Mouse (Mus musculus) cerebellum, adult 9-11 months (tissue): Measurements from ENCODE around the gene Il1rap.

Experiments
- DNase-seq: peaks from one replicate; pipeline ENCODE4 v3.0.0; 2022

Gene Il1rap

DNA sequence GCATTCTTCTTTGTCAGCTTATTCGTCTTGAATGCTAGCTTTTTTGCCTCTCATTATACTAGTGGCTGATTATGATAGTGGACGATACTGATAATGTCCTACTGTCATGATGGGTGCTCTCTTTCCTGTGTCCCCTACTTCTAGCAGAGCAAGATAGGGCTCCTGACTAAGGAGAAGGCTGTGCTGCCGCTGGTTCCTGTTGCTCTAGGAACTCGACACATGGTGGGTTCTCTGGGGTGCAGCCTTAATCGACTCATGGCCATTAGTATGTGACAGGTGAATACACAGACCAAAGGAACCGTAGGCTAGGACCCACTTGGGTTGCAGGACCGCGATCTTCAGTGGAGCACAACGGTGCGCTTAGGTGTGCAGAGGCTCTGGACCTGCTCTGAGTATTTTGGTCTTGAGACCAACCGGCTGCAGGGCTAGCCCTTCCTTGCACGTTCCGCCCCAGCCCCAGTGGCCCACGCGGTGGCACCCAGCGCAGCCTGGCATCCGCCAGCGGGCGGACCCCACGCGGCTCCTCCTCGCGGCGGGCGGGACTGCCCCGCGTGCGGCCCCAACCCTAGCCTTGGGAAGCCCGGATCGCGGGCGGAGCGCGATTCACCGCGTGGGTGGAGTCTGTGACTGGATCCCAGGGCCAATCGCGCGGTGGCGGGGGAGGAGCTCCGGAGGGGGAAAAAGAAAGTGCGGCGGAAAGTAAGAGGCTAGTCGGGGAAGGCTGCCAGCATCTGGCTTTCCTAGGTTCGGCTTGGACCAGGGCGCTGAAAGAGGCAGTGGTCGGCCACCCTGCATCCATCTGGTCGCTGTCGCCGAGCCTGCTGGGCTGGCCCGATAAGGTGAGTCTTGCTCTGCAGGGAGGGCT is at the start of gene Il1rap:
Gene Il1rap, plus strand, starts transcription at position 657 of the 865 bp plus-strand sequence.
- DNase-seq, result peak; percentile 86

DNA sequence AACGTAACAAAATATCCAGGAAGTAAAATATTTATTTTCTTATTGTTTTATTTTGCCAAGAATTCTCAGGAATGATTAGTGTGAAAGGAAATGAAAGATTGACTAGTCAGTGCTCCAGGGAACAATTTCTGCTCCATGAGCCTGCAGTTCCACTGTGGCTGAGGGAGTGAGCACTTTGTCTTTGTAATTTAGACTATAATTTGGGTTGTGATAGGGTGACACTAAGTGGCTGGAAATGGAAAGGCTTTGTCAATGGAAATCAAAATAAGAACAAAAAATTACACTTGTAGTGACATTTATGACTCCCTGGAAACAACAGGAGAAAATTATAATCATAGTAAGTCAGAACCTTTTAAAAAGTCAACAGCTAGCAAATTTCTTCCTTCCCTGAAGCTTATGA is 49.2 kb upstream of the Il1rap start:
- DNase-seq, result no peak

DNA sequence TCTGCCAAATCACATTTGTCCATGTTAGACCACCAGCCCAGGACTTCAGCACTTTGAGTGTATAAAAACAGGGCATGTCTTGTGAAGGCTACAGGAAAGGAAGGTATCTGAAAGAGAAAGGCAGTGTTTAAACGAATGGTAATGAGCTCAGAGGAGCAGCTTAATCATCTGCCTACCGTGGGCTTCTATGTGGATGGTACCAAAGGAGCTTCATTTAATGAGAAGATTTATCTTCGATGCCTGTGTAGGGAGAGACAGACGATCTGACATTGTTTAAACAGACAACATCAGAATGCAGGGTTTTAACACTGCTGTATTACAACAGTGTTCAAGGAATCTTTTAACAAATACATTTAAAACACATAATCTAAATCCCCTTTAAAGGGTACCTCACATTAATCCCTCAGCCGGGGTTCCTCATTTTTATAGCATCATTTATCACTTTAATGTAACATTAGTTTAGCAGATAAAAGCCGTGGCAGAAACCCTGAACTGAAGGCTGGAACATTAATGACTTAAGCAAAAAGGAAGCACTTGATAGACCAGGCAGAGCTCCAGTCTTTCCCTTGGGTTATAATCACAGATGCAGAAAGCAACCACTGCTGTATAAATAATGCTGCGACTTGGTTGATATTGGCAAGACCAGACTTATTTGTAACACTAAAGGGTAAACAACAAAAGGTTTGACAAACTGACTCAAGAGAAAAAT is 35.2 kb upstream of the Il1rap start:
- no peak for DNase-seq

DNA sequence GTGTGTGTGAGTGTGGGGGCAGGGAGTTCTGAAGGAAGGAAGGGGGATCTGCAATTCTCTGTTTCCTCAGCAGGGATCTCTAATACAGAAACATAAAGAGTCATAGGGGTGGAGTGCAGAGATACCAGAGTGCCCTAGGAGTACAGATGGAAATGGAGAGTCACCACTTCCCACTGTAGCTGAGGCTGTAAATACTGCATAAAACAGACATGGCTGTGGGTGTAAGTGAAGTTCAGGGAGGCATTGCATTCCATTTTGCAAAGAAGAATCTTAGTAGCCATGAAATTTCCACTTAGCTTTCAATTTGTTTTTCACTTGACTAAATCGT is 34.7 kb upstream of the Il1rap start:
- DNase-seq, result no peak

DNA sequence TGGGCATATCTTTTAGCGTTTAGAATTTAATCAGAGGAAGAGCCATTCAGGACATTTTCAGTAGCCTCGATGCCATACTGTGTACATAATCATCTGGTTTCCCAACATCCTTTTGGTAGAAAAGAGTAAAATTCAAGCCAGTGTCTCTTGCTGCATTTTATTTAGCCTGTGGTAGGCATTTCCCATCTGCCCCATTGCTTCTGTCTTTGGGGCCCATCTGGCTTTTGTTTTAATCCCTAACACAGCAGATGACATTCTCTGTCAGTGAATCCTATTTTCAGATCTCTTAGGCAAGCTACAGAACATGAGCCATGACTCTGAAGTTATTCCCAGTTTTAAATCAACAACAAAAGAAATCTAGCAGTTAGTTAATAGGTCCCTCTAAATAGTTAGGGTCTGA is 32.3 kb upstream of the Il1rap start:
- DNase-seq, result no peak

DNA sequence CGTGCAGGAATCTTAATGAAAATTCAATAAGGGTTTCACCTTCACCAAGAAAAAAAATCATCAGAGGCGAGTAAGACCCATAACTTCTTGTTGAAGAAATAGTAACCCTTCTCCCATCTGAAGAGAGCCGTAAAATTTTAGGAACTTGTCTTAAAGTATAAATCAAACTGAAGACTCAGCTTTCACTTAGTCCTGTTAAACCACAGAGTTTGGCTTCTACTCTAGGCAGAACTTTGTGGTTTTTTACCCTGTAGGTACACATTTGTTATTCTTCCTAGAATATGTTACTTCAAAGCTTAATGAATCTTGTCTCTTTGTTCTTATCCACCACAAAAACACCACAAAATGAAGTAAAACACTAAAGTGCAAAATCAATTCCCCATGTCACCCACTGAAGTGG is 29.3 kb upstream of the Il1rap start:
- no peak for DNase-seq

DNA sequence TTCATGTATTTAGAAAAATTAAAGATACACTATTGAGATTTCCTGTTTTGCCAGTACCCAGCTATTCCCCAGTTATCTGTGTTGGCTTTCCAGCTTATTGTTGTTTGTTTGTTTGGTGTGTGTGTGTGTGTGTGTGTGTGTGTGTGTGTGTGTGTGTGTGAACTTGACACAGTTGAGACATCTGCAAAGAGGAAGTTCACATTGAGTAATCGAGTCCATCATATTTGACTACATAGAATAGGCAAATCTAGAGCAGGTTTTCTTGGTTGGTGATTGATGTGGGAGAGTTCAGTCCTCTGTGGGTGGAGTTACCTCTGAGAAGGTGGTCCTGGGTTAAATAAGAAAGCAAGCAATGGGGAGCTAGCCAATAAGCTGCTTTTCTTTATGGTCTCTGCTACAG is 22.7 kb upstream of the Il1rap start:
- no peak for DNase-seq

DNA sequence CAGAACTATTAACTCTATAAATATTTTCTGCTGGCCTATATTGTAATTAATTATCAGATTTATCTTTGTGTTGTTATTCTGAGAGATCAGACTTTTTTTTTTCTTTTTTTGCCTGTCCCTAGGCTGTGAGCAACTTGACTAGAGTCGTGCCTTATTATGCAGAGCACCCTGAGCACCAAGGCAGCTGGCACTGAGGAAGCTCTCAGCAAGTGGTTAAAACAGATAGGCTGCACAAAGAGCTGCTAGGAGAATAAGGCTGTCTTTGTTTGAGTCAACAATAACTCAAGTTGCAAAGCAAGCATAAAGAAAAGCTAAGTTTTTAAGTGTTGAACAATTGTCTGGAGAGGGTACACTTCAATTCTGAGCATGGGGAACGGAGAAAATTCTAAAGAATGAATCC is 19.8 kb upstream of the Il1rap start:
- DNase-seq, result no peak

DNA sequence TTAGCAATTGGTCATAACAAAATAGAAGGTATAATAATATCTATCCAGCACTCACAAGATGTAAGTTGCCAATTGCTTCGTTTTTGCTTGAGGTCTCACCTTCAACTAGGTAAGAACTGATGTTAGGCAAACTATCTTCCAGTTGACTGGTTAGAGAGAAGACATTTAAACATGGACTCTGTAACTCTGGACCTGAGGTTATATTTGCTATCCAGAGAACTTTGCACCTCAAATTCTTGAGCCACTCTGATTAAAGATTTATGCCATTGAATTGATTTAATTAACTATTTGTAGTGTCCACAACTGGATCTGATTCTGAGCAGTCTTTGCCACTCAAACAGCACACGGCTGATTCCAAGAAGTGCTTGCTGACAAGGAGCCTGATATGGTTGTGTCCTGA is 18.7 kb upstream of the Il1rap start:
- DNase-seq, result no peak

DNA sequence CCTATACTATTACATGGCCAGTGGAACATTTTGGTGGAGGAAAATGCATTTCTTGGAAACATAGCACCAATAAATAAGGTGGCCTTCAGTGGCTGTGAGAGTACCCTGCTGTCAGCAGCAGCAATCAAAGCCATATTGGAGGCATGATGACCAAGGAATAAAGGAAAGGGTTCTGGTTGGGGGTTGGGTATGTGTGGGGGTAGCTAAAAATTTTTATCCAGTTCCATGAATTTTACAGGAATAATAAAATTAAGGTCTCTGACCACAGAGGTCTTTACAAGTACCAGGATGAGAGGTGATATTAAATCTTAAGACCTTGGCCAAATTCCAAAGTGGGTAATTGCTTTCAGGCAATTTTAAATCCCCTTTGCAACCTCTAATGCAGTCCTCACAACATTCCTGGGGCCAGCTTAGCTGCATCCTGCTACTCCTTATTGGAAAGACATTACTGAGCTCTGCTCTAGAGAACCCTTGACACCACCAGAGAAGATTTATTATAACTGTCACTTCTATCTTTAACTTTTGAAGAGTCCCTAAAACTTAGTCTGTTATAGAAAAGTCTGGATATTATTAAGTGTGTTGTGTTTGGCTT is 12.0 kb upstream of the Il1rap start:
- no peak for DNase-seq

DNA sequence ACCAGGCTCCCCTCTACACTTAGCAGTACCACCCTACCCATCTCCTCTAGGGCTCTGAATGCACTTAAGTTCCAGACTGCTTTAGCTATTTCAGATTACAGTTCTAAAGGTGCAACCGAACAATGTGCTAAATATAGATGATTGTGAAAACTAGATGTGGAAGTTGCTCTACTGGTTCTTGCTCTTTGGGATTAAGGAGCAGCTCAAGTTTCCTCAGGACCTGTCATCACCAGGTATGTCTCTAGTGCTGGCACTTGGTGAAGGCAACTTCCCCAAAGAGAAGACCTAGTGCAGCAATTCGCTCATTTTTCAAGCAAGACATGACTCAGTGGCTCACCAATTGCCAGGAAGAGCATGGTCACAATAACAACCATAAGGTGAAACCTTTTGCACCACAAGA is 9.7 kb upstream of the Il1rap start:
- DNase-seq, result no peak

DNA sequence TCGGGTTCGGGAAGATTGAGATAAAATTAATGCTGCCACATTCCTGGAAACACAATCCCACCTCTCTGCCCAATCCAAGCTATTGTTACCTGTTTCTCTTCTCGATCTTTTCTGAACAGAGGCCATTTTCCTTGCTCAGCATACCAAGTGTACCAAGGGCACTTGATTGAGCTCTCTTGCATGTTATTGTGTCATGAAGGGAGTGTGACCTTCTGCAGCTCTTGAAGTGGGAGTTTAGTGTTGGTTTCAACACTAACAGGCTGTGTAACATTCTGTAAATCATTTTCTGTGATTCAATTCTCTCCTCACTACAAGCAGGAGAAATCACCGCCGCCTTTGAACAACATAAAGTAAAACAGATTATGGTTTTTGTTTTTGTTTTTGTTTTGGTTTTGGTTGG is 7.3 kb upstream of the Il1rap start:
- no peak for DNase-seq

DNA sequence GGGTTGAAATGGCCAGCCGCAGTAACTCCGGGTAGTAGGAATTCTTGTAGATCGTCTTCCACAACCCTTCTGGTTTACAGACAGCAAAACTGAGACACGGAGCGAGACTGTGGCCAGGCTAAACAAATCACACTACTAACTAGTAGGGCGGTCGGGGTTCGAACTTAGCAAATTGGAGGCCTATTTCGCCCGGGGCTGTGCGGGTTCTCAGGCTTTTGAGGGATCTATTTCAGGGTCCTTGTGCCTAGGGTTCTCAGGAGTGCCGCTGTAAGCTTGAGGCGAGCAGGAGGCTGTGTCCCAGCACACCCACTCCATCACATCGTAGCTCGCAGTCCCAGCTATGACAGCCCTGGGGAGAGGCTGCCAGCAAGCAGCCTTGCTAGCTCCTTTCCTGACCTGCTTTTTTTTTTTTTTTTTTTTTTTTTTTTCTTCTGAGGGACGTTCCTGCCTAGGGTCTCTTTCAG is 441 bp downstream of the Il1rap start:
- no peak for DNase-seq

DNA sequence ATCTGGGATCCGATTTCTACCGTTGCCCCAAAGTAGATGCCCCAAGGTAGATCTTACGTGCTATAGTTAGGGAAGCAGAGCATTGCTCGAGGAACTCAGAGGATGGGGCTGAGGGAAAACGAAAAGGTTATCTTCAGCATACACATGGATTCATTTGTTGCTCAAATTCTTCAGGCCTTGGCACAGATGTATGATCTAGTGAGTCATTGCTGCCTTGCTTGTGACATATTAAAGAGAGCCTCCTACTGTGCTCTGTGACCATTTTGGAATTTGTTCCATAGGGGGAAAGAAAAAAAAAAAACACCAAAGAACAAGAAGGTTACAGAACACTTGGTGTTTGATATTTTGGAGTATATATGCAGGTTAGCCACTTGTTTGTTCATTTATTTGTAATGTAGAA is 4.3 kb downstream of the Il1rap start:
- DNase-seq, result no peak

DNA sequence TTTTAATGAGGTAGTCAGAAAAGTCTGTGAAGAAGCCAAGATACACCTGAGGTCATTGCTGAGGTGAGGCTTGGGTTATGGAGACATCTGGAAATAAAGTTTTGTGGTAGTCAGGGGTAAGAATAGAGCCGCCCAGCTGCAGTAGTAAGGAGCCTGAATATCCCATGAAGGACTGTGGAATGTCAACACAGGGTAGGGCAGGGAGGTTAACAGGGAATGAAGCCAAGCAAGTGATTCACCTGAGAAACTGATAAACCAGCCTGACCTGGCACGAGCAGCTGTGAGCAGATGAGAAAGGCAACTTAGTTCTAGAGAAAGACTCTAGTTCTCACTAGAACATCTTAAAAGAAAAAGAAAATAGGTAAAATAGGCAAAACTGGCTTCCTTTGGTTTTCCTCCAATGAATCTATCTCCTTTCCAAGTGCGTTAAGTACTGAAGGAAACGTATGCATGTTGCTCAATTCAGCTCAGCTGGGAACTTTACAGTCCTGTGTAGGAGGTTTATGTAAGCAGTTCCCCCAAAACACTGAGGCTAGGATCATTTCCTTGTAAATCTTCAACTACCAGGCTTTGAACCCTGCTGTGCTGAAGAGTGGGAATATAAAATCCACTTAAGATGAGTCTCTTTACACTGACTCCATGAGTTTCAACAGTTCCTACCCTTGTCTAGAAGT is 9.5 kb downstream of the Il1rap start:
- no peak for DNase-seq

DNA sequence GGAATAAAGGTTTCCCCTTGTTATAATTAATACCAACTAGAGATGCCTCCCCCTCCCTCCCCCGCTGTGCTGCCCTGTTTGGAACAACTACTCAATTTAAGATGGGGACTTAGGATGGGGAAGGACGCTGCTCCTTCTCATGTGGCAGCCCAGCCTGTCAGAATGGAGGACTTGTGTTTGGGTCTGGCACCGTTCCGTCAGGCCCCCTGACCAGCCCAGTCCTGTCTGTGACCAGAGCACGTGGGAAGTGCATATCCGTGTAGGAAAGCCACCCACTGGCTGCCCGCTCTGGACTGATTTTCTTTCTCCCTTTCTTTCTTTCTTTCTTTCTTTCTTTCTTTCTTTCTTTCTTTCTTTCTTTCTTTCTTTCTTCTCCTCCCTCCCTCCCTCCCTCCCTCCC is 14.9 kb downstream of the Il1rap start:
- DNase-seq, result no peak

DNA sequence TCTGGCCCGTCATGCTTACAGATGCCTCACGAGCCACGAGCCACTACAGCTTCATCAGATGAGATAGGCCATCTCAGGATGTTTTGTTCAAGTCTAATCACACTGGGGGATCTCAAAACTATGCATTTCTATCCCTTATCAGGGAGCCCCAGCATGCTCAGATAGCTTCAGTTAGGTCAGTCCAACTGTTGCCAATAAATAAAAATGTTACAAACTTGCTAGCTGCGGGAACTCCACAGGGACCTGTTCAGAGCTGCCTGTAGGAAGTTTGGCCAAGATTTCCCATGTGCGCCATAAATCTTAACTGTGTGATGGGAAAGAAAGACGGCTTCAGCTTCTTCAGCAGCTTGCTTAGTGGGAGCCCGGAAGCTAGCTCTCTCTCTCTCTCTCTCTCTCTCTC is 15.8 kb downstream of the Il1rap start:
- DNase-seq, result no peak

DNA sequence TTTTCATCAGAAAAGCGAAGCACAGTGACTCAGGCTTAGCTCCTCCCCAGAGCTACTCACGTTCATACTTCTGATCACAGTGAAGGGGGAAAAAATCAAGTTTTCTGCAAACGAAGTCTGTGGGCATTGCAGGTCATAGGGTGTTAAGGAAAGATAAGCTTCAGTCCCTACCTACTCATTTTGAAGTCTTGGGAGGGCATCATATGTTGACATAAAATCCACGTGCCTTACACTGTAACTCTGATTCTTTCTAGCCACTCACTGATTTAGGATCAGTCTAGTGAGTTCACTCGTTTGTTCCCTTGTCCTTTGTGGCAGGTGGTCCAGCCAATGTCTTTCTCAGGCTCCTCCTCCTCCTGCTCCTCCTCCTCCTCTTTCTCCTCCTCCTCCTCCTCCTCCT is 17.1 kb downstream of the Il1rap start:
- no peak for DNase-seq

DNA sequence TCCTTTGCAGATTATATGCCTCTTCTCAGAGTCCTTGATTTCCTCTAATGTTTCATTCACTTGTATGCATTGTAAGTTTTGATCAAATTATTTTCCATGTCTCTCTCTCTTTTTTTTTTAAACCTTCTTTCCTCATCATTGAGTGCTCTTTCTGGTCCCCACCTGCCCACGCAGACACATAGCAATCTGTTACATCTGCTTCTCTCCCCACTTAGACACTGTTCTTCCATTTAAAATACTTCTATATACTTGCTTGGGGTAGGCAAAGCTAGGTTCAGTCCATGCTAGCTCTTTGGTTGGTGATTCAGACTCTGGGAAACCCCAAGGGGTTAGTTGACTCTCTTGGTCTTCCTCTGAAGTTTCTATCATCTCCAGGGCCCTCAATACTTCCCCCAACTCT is 20.0 kb downstream of the Il1rap start:
- no peak for DNase-seq

DNA sequence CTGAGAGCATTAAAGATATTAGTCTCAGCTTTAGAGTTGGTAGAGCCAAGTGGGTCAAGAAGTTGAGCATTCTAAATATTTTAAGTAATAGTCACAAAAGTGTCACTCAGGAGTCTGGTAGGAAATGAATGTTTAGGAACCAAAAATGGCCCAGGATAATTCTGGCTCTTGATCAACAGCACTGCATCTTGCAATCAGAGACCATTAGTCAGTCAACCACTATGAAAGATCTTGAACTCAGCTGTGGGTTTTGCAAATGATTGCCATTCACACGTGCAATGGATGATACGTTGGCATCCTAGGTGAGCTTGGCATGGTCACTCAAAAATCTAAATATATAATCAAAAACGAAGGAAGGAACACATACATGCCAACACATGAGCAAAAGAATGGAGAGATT is 23.1 kb downstream of the Il1rap start:
- DNase-seq, result no peak

DNA sequence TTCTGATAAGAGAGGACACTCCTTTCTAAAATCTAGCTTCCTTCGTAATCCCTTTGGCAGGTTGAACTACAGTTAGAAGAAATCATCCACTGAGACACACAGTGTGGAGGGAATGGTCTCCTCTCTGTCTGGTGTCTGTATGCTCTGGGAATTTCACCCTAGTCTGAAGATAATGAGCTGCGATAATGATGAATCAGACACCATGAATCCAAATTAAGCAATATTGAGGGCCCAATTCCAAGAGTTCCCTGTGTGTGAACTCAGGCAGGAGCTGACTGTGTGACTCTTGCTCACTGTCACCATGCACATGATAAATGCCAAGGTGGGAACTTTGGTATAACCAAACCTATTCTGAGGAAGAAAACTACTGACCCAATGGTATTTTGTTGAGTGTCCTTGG is 26.5 kb downstream of the Il1rap start:
- no peak for DNase-seq

DNA sequence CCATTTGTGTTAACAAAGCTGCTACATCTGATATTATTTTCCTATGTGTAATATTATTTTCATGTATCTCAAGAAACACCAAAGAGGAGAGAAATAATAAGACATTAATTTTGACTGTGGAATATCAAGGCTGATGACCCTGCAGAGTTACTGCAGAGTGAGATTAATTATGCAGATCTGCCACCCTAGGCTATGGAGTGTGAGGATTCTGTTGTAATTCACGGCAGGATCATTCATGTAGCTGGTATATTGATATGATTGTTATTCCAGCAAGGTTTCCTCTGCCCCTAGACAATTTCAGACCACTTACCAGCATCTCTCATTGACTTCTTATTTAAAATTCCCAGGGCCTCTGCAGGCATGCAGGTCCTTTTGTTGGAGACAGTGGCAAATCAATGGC is 29.0 kb downstream of the Il1rap start:
- DNase-seq, result no peak

DNA sequence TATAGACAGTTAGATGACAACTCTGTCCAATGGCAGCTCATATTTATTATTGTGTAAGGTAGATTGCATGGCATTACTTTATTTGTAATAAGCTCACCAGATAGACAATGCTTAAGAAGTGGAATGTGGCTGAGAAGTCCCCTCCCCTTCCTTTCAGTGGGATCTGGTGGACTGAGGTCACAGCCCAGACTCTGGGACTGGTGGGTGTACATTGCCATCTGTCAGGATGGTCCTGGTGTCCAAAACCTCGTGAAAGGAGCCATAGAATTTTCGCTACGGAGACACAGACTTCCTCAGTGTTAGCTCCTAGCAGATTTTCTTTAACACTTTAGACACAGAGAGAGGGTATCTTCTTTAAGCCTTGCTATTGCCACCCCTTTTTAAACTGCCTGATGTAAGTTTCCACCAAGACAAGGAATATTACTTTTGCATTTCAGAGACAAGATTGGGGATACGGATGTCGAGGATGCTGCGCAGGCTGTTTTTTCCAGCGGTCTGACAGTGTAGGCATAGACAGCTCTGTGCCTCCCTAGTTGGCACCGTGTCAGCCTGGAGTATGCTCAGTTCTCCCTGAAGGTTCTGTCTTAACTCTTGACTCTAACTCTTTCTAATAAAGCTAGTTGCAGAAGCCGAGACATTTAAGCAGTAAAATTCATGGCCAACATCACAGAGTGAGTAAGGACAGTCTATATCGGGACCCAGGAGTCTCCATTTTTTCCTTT is 31.2 kb downstream of the Il1rap start:
- DNase-seq, result no peak
